Mouse (Mus musculus) midbrain, postnatal 0 days (tissue): Measurements from ENCODE around the gene H2bfm. TPM values are rescaled to one million over a fixed set of nuclear protein-coding genes. Genes with fewer than 3 reads are reported as not detected.
"Not testable (repeated sequence)": the region's sequence is repeated elsewhere in the genome, so short reads cannot be mapped to it uniquely, and the experiment has no call there.

ENCODE experiments used
- ATAC-seq: fragments of 200-750 bp; cut with Nextera tagmentation; 2 replicates; pipeline ENCODE4 v1.8.0; 2017; ENCODE audit warnings: moderate number of reproducible peaks, mild to moderate bottlenecking, moderate TSS enrichment, moderate library complexity; ENCODE audit not compliant: low FRiP score
- DNase-seq: peaks from one replicate; pipeline ENCODE4 v3.0.0-alpha.2; 2015; ENCODE audit warnings: low spot score
- H3K27ac ChIP-seq: fragments of 300-500 bp; sonication (generic); 2 replicates; pipeline ENCODE4 v1.5.1; 2014; ENCODE audit warnings: low read depth, mild to moderate bottlenecking, low read length, mixed read lengths
- H3K27me3 ChIP-seq: fragments of 300-500 bp; sonication (generic); 2 replicates; pipeline ENCODE4 v1.6.1; 2014; ENCODE audit warnings: low read length, control low read depth, mixed read lengths; ENCODE audit not compliant: insufficient read depth
- H3K36me3 ChIP-seq: fragments of 300-500 bp; sonication (generic); 2 replicates; pipeline ENCODE4 v1.6.1; 2014; ENCODE audit warnings: low read length, control low read depth, mixed read lengths; ENCODE audit not compliant: insufficient read depth
- H3K4me1 ChIP-seq: fragments of 300-500 bp; sonication (generic); 2 replicates; pipeline ENCODE4 v1.6.1; 2014; ENCODE audit warnings: mild to moderate bottlenecking, control low read depth, antibody characterized with exemption, low read length, mixed read lengths; ENCODE audit not compliant: insufficient read depth
- H3K4me2 ChIP-seq: fragments of 300-500 bp; sonication (generic); 2 replicates; pipeline ENCODE4 v1.6.1; 2014; ENCODE audit warnings: low read depth, mild to moderate bottlenecking, low read length, mixed read lengths; ENCODE audit not compliant: poor library complexity, severe bottlenecking
- H3K4me3 ChIP-seq: fragments of 300-500 bp; sonication (generic); 2 replicates; pipeline ENCODE4 v1.5.1; 2014; ENCODE audit warnings: low read depth, mild to moderate bottlenecking, low read length, moderate library complexity
- H3K9ac ChIP-seq: fragments of 300-500 bp; sonication (generic); replicated peaks from 2 replicates; pipeline ENCODE4 v1.6.1; 2014; ENCODE audit warnings: mild to moderate bottlenecking, low read length, moderate library complexity, mixed read lengths; ENCODE audit not compliant: poor library complexity, severe bottlenecking
- H3K9me3 ChIP-seq: fragments of 300-500 bp; sonication (generic); 2 replicates; pipeline ENCODE4 v1.6.1; 2016; ENCODE audit warnings: low read length, control low read depth
- CTCF ChIP-seq: IDR thresholded peaks from 2 replicates; pipeline ENCODE4 v1.5.1; 2016; ENCODE audit warnings: antibody characterized with exemption, mild to moderate bottlenecking
- WGBS: fragments of 180-500 bp; shearing (Covaris S2); extraction: QIAGEN DNeasy Blood & Tissue Kit; methylation state at CpG from one replicate; pipeline ENCODE4 v1.1.7; 2014; 5-methylcytosine and 5-hydroxymethylcytosine counted together
- polyA plus RNA-seq: library from polyadenylated mRNA; unstranded; fragments of >200 nt; fragmentation: Nextera tagmentation; extraction: Ambion mirVana; gene quantifications from 2 replicates; pipeline ENCODE4 v1.2.1, GENCODE M21; 2015
- total RNA-seq: library from RNA; depleted of rRNA; stranded (reverse); fragments of >200 nt; gene quantifications from 2 replicates; pipeline ENCODE4 v1.2.3, GENCODE M21; 2014; rRNA removed

H2bfm gene
- not detected in 2 replicates for total RNA-seq
- not detected in 2 replicates for polyA plus RNA-seq

- no peak within 1 kb of the TSS for H3K27ac ChIP-seq
- H3K9me3 ChIP-seq: peaks cover 10% of the 10 kb centered on the region; the same call in 1 of the 2 replicates
- TF ChIP-seq CTCF: no peak
- no peaks in the 10 kb centered on the region for H3K27me3 ChIP-seq
- no peak for DNase-seq
- H3K4me3 ChIP-seq: no peak within 1 kb of the TSS
- H3K4me2 ChIP-seq: no peak within 1 kb of the TSS
- no peaks in the 10 kb centered on the region for H3K36me3 ChIP-seq
- ATAC-seq: no peak
- 91% methylated on average over 14 of the region's 14 CpGs for WGBS
- no peak within 1 kb of the TSS for H3K9ac ChIP-seq
- no peaks in the 10 kb centered on the region for H3K4me1 ChIP-seq
These were observed at the start of gene H2bfm for GRCm38 (mm10) chrX:136927031-136927430. Gene H2bfm (plus strand): TSS chrX:136927325.

- H3K4me3 ChIP-seq: no peak overlapping the region
- DNase-seq (peak; percentile 22), ATAC-seq (no peak)
- no peaks in the 10 kb centered on the region for H3K27me3 ChIP-seq
- H3K36me3 ChIP-seq: no peaks in the 10 kb centered on the region
- no peak overlapping the region for H3K4me2 ChIP-seq
- no peaks in the 10 kb centered on the region for H3K4me1 ChIP-seq
- WGBS: 57% methylated on average over 2 of the region's 2 CpGs
- no peaks in the 10 kb centered on the region for H3K9me3 ChIP-seq
- no peak overlapping the region for H3K27ac ChIP-seq
- peak; percentile 62 for TF ChIP-seq CTCF
- H3K9ac ChIP-seq: no peak overlapping the region
These were observed 31.4 kb upstream of the H2bfm start for GRCm38 (mm10) chrX:136895757-136896156.

GRCm38 (mm10) chrX:136904369-136904768 is 22.8 kb upstream of the H2bfm start:
- no peaks in the 10 kb centered on the region for H3K4me1 ChIP-seq
- no peak overlapping the region for H3K27ac ChIP-seq
- no peak for DNase-seq
- H3K4me2 ChIP-seq: no peak overlapping the region
- no peaks in the 10 kb centered on the region for H3K27me3 ChIP-seq
- ATAC-seq: no peak
- H3K9me3 ChIP-seq: no peaks in the 10 kb centered on the region
- WGBS: 57% methylated on average over 4 of the region's 4 CpGs
- TF ChIP-seq CTCF: no peak
- no peak overlapping the region for H3K9ac ChIP-seq
- no peak overlapping the region for H3K4me3 ChIP-seq
- H3K36me3 ChIP-seq: no peaks in the 10 kb centered on the region

- DNase-seq: no peak
- TF ChIP-seq CTCF: no peak
- Histone ChIP-seq H3K4me2 (no peak overlapping the region), H3K27ac (no peak overlapping the region), H3K9ac (no peak overlapping the region), H3K4me3 (no peak overlapping the region), H3K4me1 (no peaks in the 10 kb centered on the region), H3K36me3 (no peaks in the 10 kb centered on the region), H3K9me3 (peaks cover 10% of the 10 kb centered on the region; the same call in 1 of the 2 replicates), H3K27me3 (no peaks in the 10 kb centered on the region)
- ATAC-seq: no peak
These were observed 1.3 kb upstream of the H2bfm start for GRCm38 (mm10) chrX:136925863-136926262.

- H3K27ac ChIP-seq: no peak overlapping the region
- no peak for TF ChIP-seq CTCF
- H3K36me3 ChIP-seq: no peaks in the 10 kb centered on the region
- H3K9me3 ChIP-seq: no peaks in the 10 kb centered on the region
- no peak overlapping the region for H3K9ac ChIP-seq
- H3K27me3 ChIP-seq: no peaks in the 10 kb centered on the region
- DNase-seq (no peak), ATAC-seq (no peak)
- WGBS: 55% methylated on average over 3 of the region's 3 CpGs
- no peak overlapping the region for H3K4me3 ChIP-seq
- H3K4me2 ChIP-seq: no peak overlapping the region
- no peaks in the 10 kb centered on the region for H3K4me1 ChIP-seq
These were observed 10.9 kb downstream of the H2bfm start for GRCm38 (mm10) chrX:136937985-136938384.

- peak overlapping the region; percentile 36 for H3K4me3 ChIP-seq
- not testable (repeated sequence) for H3K27me3 ChIP-seq, H3K36me3 ChIP-seq, H3K9ac ChIP-seq, H3K4me1 ChIP-seq, H3K27ac ChIP-seq, H3K9me3 ChIP-seq
- ATAC-seq: peak; percentile 99
- DNase-seq: peak; percentile 82
- 32% methylated on average over 13 of the region's 13 CpGs for WGBS
- peak overlapping the region; percentile 40 for H3K4me2 ChIP-seq
These were observed 30.6 kb downstream of the H2bfm start for GRCm38 (mm10) chrX:136957583-136958279.

GRCm38 (mm10) chrX:136958300-136958699 is 31.2 kb downstream of the H2bfm start:
- not testable (repeated sequence) for ATAC-seq, H3K9ac ChIP-seq, H3K27ac ChIP-seq

More at GRCm38 (mm10) chrX:136958300-136958699, 31.2 kb downstream of the H2bfm start:
- H3K9me3 ChIP-seq, DNase-seq, H3K27me3 ChIP-seq, H3K4me1 ChIP-seq, H3K36me3 ChIP-seq: not testable (repeated sequence)
- H3K4me3 ChIP-seq: peak overlapping the region; percentile 19; the same call in 1 of the 2 replicates
- 53% methylated on average over 5 of the region's 5 CpGs for WGBS
- H3K4me2 ChIP-seq: peak overlapping the region; percentile 20; the same call in 1 of the 2 replicates
